Mouse (Mus musculus): ENCODE results near the gene Gm20747. TPM values are rescaled to one million over a fixed set of nuclear protein-coding genes. Genes with fewer than 3 reads are reported as not detected.

Gm20747 gene
- polyA plus RNA-seq (2014; fragmentation: Illumina TruSeq; extraction: RNeasy Lipid Tissue Mini Kit (QIAGEN cat#74804); ENCODE audit: insufficient read depth, low read depth, low replicate concordance) = not detected

DNA sequence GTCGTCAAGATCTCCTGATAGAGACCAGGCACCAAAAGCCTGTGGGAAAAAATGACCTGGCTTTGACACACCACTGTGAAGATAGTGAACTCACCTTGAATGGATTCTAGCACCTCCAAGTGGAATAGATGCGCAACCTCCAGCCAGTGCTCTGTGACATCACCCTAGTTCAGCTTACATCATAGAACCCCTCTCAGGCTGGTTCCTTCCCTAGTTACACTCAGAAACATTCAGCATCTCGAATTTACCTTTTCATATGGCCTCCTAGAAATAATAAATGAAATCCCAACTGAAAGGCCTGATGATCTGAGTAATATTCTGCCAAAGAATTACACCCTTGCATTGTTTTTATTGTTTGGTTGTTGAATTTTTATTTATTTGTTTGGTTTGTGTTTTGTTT, at the start of gene Gm20747:
TSS of gene Gm20747 (minus strand) at position 101 of the 400 bp plus-strand sequence.

Data from lung, adult 10 weeks (tissue).